Mouse (Mus musculus): ENCODE measurements around the gene Icam5. TPM values are rescaled to one million over a fixed set of nuclear protein-coding genes. Genes with fewer than 3 reads are reported as not detected.
A peak's percentile ranks its signal among the peaks of the same experiment; 100 is the strongest.
"Not testable (repeated sequence)": the region's sequence is repeated elsewhere in the genome, so short reads cannot be mapped to it uniquely, and the experiment has no call there.

Gene Icam5
- total and polyA plus RNA-seq, 3 experiments, result 0.08 TPM; not detected in 2

GRCm38 (mm10) chr9:21010362-21010761 is 21.5 kb upstream of the Icam5 start:
- peak; percentile 55 to 67 for DNase-seq
- H3K4me3 ChIP-seq, result no peak overlapping the region
- peak overlapping the region; percentile 43; the same call in 1 of the 2 replicates for H3K27ac ChIP-seq
- TF ChIP-seq EP300 (IDR thresholded peaks at IDR 0.05; ENCODE audit: insufficient read depth, low read depth, low read length) (no peak), POLR2A (IDR thresholded peaks at IDR 0.05; ENCODE audit: insufficient read depth, low read depth, low read length) (no peak), CTCF (IDR thresholded peaks at IDR 0.05) (no peak)
- 13% methylated on average over 2 of the region's 2 CpGs for WGBS
- no peaks in the 10 kb centered on the region for H3K79me2 ChIP-seq (replicated peaks; ENCODE audit: control insufficient read depth, insufficient read depth, low read length)
- H3K4me1 ChIP-seq (ENCODE audit: control insufficient read depth, insufficient read depth, low read length), result peaks cover 7% of the 10 kb centered on the region
- H3K36me3 ChIP-seq (ENCODE audit: control insufficient read depth, insufficient read depth, low read length), result no peaks in the 10 kb centered on the region
- H3K9ac ChIP-seq (ENCODE audit: low read depth, low read length), result no peak overlapping the region
- intact Hi-C loops (cut with DNase I), result no loop called here
- H3K27me3 ChIP-seq (ENCODE audit: control insufficient read depth, insufficient read depth, low read length), result no peaks in the 10 kb centered on the region

GRCm38 (mm10) chr9:21010939-21011541 is 20.8 kb upstream of the Icam5 start:
- H3K4me1 ChIP-seq (ENCODE audit: control insufficient read depth, insufficient read depth, low read length); H3K36me3 ChIP-seq (ENCODE audit: control insufficient read depth, insufficient read depth, low read length); H3K4me3 ChIP-seq; H3K9ac ChIP-seq (ENCODE audit: low read depth, low read length); H3K27me3 ChIP-seq (ENCODE audit: control insufficient read depth, insufficient read depth, low read length); intact Hi-C loops (cut with DNase I); DNase-seq; H3K79me2 ChIP-seq (replicated peaks; ENCODE audit: control insufficient read depth, insufficient read depth, low read length): not testable (repeated sequence)
- H3K27ac ChIP-seq, result peak overlapping the region; percentile 84
- 0 out of 2 replicates have a peak, but pooled peaks have one; percentile 8 for TF ChIP-seq CTCF (IDR thresholded peaks at IDR 0.05)
- WGBS, result 70% methylated on average over 9 of the region's 9 CpGs

GRCm38 (mm10) chr9:21011846-21012312 is 20.0 kb upstream of the Icam5 start:
- DNase-seq, result peak; percentile 69 to 71
- TF ChIP-seq POLR2A (IDR thresholded peaks at IDR 0.05; ENCODE audit: insufficient read depth, low read depth, low read length) (peak; percentile 58), EP300 (IDR thresholded peaks at IDR 0.05; ENCODE audit: insufficient read depth, low read depth, low read length) (0 out of 2 replicates have a peak, but pooled peaks have one; percentile 68), CTCF (IDR thresholded peaks at IDR 0.05) (no peak)
- peak overlapping the region; percentile 84 for H3K27ac ChIP-seq
- WGBS, result 27% methylated on average over 5 of the region's 5 CpGs
- peak overlapping the region; percentile 9; the same call in 1 of the 2 replicates for H3K4me3 ChIP-seq
- H3K79me2 ChIP-seq (replicated peaks; ENCODE audit: control insufficient read depth, insufficient read depth, low read length), result no peaks in the 10 kb centered on the region
- intact Hi-C loops (cut with DNase I), result no loop called here
- H3K36me3 ChIP-seq (ENCODE audit: control insufficient read depth, insufficient read depth, low read length), result no peaks in the 10 kb centered on the region
- H3K9ac ChIP-seq (ENCODE audit: low read depth, low read length), result no peak overlapping the region
- peaks cover 9% of the 10 kb centered on the region for H3K4me1 ChIP-seq (ENCODE audit: control insufficient read depth, insufficient read depth, low read length)
- no peaks in the 10 kb centered on the region for H3K27me3 ChIP-seq (ENCODE audit: control insufficient read depth, insufficient read depth, low read length)

- H3K36me3 ChIP-seq (ENCODE audit: control insufficient read depth, insufficient read depth, low read length), result no peaks in the 10 kb centered on the region
- TF ChIP-seq CTCF (IDR thresholded peaks at IDR 0.05), result peak; percentile 36
- no peak for TF ChIP-seq POLR2A (IDR thresholded peaks at IDR 0.05; ENCODE audit: insufficient read depth, low read depth, low read length)
- TF ChIP-seq EP300 (IDR thresholded peaks at IDR 0.05; ENCODE audit: insufficient read depth, low read depth, low read length), result no peak
- intact Hi-C loops (cut with DNase I), result no loop called here
These were observed 19.5 kb upstream of the Icam5 start for GRCm38 (mm10) chr9:21012368-21012767.

GRCm38 (mm10) chr9:21014691-21015570 is 16.9 kb upstream of the Icam5 start:
- intact Hi-C loops (cut with DNase I), result loop anchor here (2.0 kb wide), 1 partner anchor 14 kb away; the partner anchor contains the start of gene Icam4
- H3K9ac ChIP-seq (ENCODE audit: low read depth, low read length), result peak overlapping the region; percentile 53
- peak overlapping the region; percentile 45 for H3K4me3 ChIP-seq
- H3K27ac ChIP-seq, result peak overlapping the region; percentile 74
- no peaks in the 10 kb centered on the region for H3K79me2 ChIP-seq (replicated peaks; ENCODE audit: control insufficient read depth, insufficient read depth, low read length)
- DNase-seq, result peak; percentile 77 to 85
- no peaks in the 10 kb centered on the region for H3K36me3 ChIP-seq (ENCODE audit: control insufficient read depth, insufficient read depth, low read length)
- WGBS, result 7% methylated on average over 29 of the region's 29 CpGs
- H3K27me3 ChIP-seq (ENCODE audit: control insufficient read depth, insufficient read depth, low read length), result no peaks in the 10 kb centered on the region
- TF ChIP-seq CTCF (IDR thresholded peaks at IDR 0.05), result no peak
- 0 out of 2 replicates have a peak, but pooled peaks have one; percentile 17 for TF ChIP-seq POLR2A (IDR thresholded peaks at IDR 0.05; ENCODE audit: insufficient read depth, low read depth, low read length)
- peak; percentile 41; the same call in 1 of the 2 replicates for TF ChIP-seq EP300 (IDR thresholded peaks at IDR 0.05; ENCODE audit: insufficient read depth, low read depth, low read length)
- peaks cover 13% of the 10 kb centered on the region for H3K4me1 ChIP-seq (ENCODE audit: control insufficient read depth, insufficient read depth, low read length)

More at GRCm38 (mm10) chr9:21012368-21012767, 19.5 kb upstream of the Icam5 start:
- no peak for DNase-seq
- Histone ChIP-seq H3K4me1 (ENCODE audit: control insufficient read depth, insufficient read depth, low read length) (peaks cover 12% of the 10 kb centered on the region), H3K79me2 (replicated peaks; ENCODE audit: control insufficient read depth, insufficient read depth, low read length) (no peaks in the 10 kb centered on the region), H3K27ac (peak overlapping the region; percentile 84), H3K27me3 (ENCODE audit: control insufficient read depth, insufficient read depth, low read length) (no peaks in the 10 kb centered on the region), H3K9ac (ENCODE audit: low read depth, low read length) (no peak overlapping the region), H3K4me3 (no peak overlapping the region; the same call in 1 of the 2 replicates)
- 11% methylated on average over 1 of the region's 1 CpGs for WGBS

Data from heart, adult 2 months (tissue).